Mouse (Mus musculus) gastrocnemius, postnatal 10 days (tissue): ENCODE measurements at regions not wholly inside any gene's neighbourhood (a gene's known extent, or its start where the extent isn't known, plus 50 kb on each side); places are given as distances from the start of the nearest gene placed in this dataset.

Experiments
- DNase-seq: peaks from one replicate; pipeline ENCODE4 v3.0.0; 2021; ENCODE audit warnings: mixed read lengths

DNA sequence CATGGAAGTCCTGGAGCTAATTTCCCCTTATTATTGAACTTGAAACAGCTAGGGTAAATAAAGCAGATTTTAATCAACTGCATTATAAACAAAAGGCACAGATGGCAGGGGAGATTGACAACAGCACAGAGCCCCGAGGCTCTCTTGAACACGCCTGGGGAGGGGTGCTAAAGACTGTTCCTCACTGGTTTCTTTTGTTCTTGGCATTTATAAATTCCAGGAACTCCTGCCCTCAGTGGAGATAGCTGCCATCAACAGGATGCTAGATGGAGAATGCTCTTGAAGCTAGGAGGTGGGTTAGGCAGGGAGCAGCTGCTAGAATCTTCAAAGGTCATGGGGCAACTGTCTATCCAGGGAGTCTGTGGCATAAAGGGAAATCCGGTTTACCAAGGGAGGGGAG, 102.2 kb upstream of the Kit start:
- no peak for DNase-seq

GRCm38 (mm10) chr5:75475414-75475813, 99.3 kb upstream of the Kit start:
- DNase-seq, result no peak

DNA sequence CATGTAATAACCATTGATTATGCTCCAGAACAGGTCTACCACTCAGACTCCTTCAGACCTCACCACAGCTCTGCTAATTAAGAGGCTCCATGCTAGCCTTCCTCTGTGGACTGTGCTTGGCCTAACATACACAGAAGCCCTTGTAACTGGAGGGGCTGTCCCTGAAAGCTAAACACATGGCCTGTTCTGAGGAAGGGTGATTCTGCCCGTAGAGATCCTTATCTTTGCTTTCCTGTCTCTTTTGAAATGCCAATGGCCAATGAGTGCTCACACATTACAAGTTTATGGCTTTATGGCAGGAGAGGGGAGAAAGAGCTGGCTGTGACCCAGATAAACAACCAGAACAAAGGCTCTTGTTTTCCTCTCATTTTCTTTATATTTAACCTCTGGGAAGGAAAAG, 96.2 kb upstream of the Kit start:
- no peak for DNase-seq

- no peak for DNase-seq
These were observed 95.6 kb upstream of the Kit start for GRCm38 (mm10) chr5:75479149-75479548.

DNA sequence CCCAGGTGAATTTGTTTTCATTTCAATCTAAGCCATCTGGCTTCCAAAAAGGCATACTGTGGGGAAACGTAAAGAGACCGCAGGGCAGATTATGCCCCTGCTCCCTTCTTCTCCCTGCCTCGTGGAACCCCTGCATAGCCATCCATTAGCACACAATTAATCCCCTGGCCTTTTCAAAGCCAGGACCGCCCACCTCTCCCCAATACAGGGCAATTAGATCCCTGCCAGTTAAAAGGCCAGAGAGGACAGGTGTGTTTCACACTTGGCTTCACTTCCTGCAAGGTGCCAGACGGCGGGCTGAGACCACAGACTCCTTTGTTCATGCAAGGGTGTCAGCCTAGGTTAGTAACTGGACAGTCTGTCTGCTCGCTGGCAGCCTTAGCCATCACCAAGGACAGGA, 93.1 kb upstream of the Kit start:
- DNase-seq, result no peak

DNA sequence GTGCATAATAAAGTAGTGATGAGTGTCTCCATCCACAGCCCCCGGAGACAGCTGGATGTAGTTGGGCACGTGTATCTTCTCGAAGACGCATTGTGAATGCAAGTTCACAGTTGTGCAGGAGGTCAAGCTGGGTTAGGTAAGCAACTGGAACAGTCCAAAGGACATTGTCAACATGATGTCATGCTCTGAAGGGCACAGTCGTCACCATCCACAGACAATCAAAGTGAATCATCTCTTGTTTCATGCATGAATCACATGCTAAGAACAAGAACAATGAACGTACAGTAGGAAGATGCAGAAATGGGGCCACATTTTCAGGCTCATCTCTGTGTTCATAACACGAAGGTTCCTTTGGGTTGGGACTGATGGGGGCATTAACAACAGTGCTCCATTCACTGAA, 90.4 kb upstream of the Kit start:
- DNase-seq, result no peak

- no peak for DNase-seq
These were observed 83.9 kb upstream of the Kit start for GRCm38 (mm10) chr5:75490806-75491205.

- no peak for DNase-seq
These were observed 80.6 kb upstream of the Kit start for GRCm38 (mm10) chr5:75494143-75494542.

DNA sequence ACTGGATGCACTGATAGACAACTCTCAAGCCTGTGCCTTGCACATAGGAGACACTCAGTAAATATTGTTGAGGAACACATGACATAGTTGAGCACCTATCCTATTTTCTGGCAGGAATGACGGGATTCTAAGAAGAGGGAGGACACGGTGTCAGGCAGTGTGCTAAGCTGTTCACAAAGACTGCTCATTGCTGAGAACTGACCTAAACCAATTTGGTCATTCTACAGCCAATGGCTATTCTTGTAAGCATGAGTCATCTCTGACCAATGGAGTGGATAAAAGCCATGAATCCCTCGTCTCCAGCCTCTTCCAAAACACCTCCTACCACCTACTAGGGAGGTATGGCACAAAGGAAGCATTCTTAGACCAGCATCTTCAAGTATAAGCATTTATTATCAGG, 75.7 kb upstream of the Kit start:
- no peak for DNase-seq

DNA sequence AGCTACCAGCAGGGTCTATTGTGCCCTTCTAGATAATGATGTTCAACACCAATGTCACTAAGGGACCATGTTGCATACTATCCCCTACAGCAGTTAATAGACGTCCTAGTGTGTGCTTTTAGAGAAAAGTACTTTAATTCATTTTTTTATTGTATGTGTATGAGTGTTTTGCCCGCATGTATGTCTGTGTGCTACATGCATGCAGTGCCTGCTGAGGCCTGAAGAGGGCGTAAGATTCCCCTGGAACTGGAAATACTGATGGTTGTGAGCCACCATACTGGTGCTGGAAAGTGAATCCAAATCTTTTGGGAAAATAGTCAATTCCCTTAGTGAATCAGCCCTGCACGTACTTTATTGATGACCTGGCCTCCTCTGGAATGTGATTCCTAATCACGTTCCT, 75.0 kb upstream of the Kit start:
- no peak for DNase-seq

DNA sequence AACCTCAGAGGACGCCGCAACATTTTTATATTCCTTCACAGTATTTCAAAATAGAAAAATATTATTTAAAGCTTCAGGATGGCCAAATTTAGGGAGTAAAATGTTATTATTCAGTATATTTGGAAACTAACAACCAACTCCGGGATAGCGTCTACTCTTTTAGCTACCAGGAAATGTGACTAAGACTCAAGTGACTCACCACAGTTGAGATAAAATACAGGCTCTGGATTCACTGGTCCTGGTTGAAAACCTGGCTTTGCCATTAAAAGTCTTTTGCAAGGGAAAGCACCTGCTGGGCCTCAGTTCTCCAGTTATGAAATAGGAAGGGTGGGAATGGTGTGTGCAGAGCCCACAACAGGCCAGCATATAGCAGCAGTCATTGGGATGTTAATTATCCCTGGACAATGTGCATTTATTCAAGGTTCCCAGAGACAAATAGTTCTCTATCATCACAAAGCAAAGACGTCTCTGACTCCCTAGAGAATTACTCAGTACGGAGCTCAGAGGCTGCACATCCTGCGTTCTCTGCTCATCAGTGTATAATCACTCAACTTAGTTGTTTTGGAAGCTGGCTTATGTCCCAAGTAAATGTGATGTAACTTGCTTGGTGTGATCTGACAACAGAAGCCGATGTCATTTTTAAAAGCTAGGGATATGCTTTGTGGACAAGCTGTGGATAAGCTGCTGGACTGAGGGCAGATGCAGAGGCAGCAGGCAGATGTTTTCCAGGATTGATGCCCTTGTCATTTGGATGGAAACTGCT, 73.9 kb upstream of the Kit start:
- no peak for DNase-seq

DNA sequence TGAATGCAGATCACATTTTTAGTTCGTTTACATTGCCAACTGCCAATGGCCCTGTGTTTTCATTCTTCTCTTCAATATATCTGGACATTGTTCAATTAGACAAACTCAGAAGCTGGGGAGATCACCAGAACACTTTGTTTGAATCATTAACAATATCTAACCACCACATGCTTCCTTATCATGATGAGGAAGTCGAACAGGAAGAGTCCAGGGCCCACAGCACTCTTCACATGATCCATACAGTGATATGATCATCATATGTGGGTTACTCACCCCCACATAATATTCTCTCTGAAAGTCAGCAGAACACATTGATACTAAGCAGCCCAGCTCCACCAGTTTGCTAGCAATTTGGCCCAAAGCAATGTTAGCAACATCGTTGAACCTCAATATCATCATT, 71.0 kb upstream of the Kit start:
- no peak for DNase-seq

GRCm38 (mm10) chr5:75512521-75513422, 61.9 kb upstream of the Kit start:
- no peak for DNase-seq

GRCm38 (mm10) chr5:75518213-75518612, 56.5 kb upstream of the Kit start:
- DNase-seq, result no peak

GRCm38 (mm10) chr5:75523041-75523678, 51.6 kb upstream of the Kit start:
- DNase-seq, result no peak
